Comparison of ENCODE assay signal across 26 mouse cellular contexts in genomic region chr12:83864501-83864900, GRCm38 (mm10). TPM values are rescaled to one million over a fixed set of nuclear protein-coding genes. Genes with fewer than 3 reads are reported as not detected.
DNase-seq lines count a peak whose midpoint lies in the region; ATAC-seq and TF ChIP-seq lines count a peak whose summit lies in the region.
"Had no signal": no experiment of that assay in that cellular context is flagged by ENCODE, and none has a peak within 500 bp of the region (broad histone marks: within the 10 kb centered on the region; RNA-seq: fewer than 3 reads in every experiment).

No protein-coding gene starts in this region.

- TF ChIP-seq CTCF in liver, postnatal 0 days (IDR thresholded peaks at IDR 0.05; ENCODE audit: low read depth) = peak; percentile 22; the same call in 1 of the 2 replicates
- TF ChIP-seq CTCF in CH12.LX (conservative IDR thresholded peaks at IDR 0.05 in 1 of 2, IDR thresholded peaks at IDR 0.05 in 1 of 2; ENCODE audit: low read depth in 2 of 2, low read length in 2 of 2) = peak in 1 of 2 experiments; percentile 34; a peak in 2 of 4 replicates
- peak; percentile 38 for TF ChIP-seq CTCF in stomach, postnatal 0 days (IDR thresholded peaks at IDR 0.05; ENCODE audit: low read depth)
- no peak for TF ChIP-seq CTCF in thymus, adult 2 months (IDR thresholded peaks at IDR 0.05; ENCODE audit: borderline replicate concordance, control insufficient read depth, extremely low read depth, insufficient read depth, low read length, poor library complexity)

- no peak overlapping the region for H3K4me3 ChIP-seq in liver, postnatal 0 days (ENCODE audit: low read depth, low read length)
- no peak overlapping the region for H3K4me3 ChIP-seq in liver, embryonic 11.5 days (ENCODE audit: low read depth, low read length)
- H3K4me3 ChIP-seq in CH12.LX (replicated peaks in 1 of 3; ENCODE audit: low read depth in 2 of 3, low read length in 2 of 3, poor library complexity in 1 of 3) = no peak overlapping the region
- H3K4me3 ChIP-seq in stomach, postnatal 0 days (ENCODE audit: low read depth, low read length) = no peak overlapping the region
- H3K4me3 ChIP-seq in thymus, adult 2 months (ENCODE audit: control insufficient read depth, insufficient read depth, low read length) = no peak overlapping the region
- H3K4me3 ChIP-seq: heart, embryonic 15.5 days; liver, embryonic 12.5 days; neural tube, embryonic 15.5 days had no signal

- H3K27me3 ChIP-seq in liver, postnatal 0 days (ENCODE audit: insufficient read depth, low read length) = no peaks in the 10 kb centered on the region
- H3K27me3 ChIP-seq in liver, embryonic 11.5 days (replicated peaks; ENCODE audit: control insufficient read depth, insufficient read depth, low read length) = no peaks in the 10 kb centered on the region
- H3K27me3 ChIP-seq in CH12.LX (replicated peaks) = no peaks in the 10 kb centered on the region
- no peaks in the 10 kb centered on the region for H3K27me3 ChIP-seq in stomach, postnatal 0 days (ENCODE audit: control insufficient read depth, insufficient read depth, low read length)
- no peaks in the 10 kb centered on the region for H3K27me3 ChIP-seq in thymus, adult 2 months (ENCODE audit: control insufficient read depth, insufficient read depth, low read length)
- H3K27me3 ChIP-seq: heart, embryonic 15.5 days; liver, embryonic 12.5 days; neural tube, embryonic 15.5 days had no signal

- no peak for ATAC-seq in liver, postnatal 0 days
- ATAC-seq in liver, embryonic 11.5 days (replicated peaks; ENCODE audit: low FRiP score) = no peak
- ATAC-seq in granulocyte monocyte progenitor cell, adult 5-6 weeks (replicated peaks; ENCODE audit: poor library complexity, severe bottlenecking) = peak; percentile 43
- no peak for ATAC-seq in stomach, postnatal 0 days (ENCODE audit: low FRiP score, low TSS enrichment)
- ATAC-seq: activated CD4-positive, CD25-positive, alpha-beta regulatory T cell, adult 4 months; hindbrain, embryonic 16.5 days; liver, embryonic 12.5 days had no signal

- H3K27ac ChIP-seq in liver, postnatal 0 days (ENCODE audit: low read depth) = no peak overlapping the region
- no peak overlapping the region for H3K27ac ChIP-seq in liver, embryonic 11.5 days (ENCODE audit: low read depth, low read length)
- no peak overlapping the region for H3K27ac ChIP-seq in CH12.LX (ENCODE audit: insufficient read depth, low read depth)
- no peak overlapping the region for H3K27ac ChIP-seq in stomach, postnatal 0 days (replicated peaks)
- no peak overlapping the region for H3K27ac ChIP-seq in thymus, adult 2 months (ENCODE audit: control insufficient read depth, insufficient read depth, low read length)
- H3K27ac ChIP-seq: heart, embryonic 15.5 days; liver, embryonic 12.5 days; macrophage; neural tube, embryonic 15.5 days had no signal

- no peak for TF ChIP-seq POLR2A in CH12.LX (IDR thresholded peaks at IDR 0.05; ENCODE audit: low read depth, low read length)
- no peak for TF ChIP-seq POLR2A in thymus, adult 2 months (IDR thresholded peaks at IDR 0.05; ENCODE audit: control insufficient read depth, extremely low read depth, insufficient read depth, low read length, poor library complexity)

- TF ChIP-seq EP300 in liver, postnatal 0 days (IDR thresholded peaks at IDR 0.05; ENCODE audit: low read depth) = no peak
- no peak for TF ChIP-seq EP300 in CH12.LX (IDR thresholded peaks at IDR 0.05; ENCODE audit: low read length)
- no peak for TF ChIP-seq EP300 in stomach, postnatal 0 days (optimal IDR thresholded peaks at IDR 0.05)

- no peaks in the 10 kb centered on the region; the same call in none of the 2 replicates for H3K79me2 ChIP-seq in CH12.LX (replicated peaks; ENCODE audit: control insufficient read depth, extremely low read depth, insufficient read depth, poor library complexity, severe bottlenecking)

- dilution Hi-C loops in CH12.LX (cut with MboI; ENCODE audit: extremely low pct_ligation_motif_present, extremely low pct_unique_long_range_greater_than_20kb, low sequenced_read_pairs) = no loop called here

- peak; percentile 0; the same call in 1 of the 2 replicates for TF ChIP-seq RAD21 in CH12.LX (IDR thresholded peaks at IDR 0.05; ENCODE audit: low read depth, low read length)

- H3K9ac ChIP-seq in liver, postnatal 0 days (replicated peaks) = no peak overlapping the region
- no peak overlapping the region for H3K9ac ChIP-seq in liver, embryonic 11.5 days (ENCODE audit: low read depth, low read length)
- no peak overlapping the region for H3K9ac ChIP-seq in CH12.LX (ENCODE audit: insufficient read depth, low read depth)
- H3K9ac ChIP-seq in stomach, postnatal 0 days (ENCODE audit: low read length) = no peak overlapping the region
- H3K9ac ChIP-seq: heart, embryonic 15.5 days; liver, embryonic 12.5 days; lung, embryonic 14.5 days; neural tube, embryonic 15.5 days had no signal

- H3K4me2 ChIP-seq in liver, postnatal 0 days (ENCODE audit: low read depth, low read length) = no peak overlapping the region
- no peak overlapping the region for H3K4me2 ChIP-seq in liver, embryonic 11.5 days
- no peak overlapping the region for H3K4me2 ChIP-seq in CH12.LX (ENCODE audit: insufficient read depth, low read depth, poor library complexity, severe bottlenecking)
- H3K4me2 ChIP-seq in stomach, postnatal 0 days (replicated peaks; ENCODE audit: low read depth) = no peak overlapping the region
- H3K4me2 ChIP-seq: heart, embryonic 15.5 days; liver, embryonic 12.5 days; lung, embryonic 14.5 days; neural tube, embryonic 15.5 days had no signal

- no peaks in the 10 kb centered on the region for H3K36me3 ChIP-seq in liver, postnatal 0 days (replicated peaks; ENCODE audit: insufficient read depth, low read length)
- no peaks in the 10 kb centered on the region for H3K36me3 ChIP-seq in liver, embryonic 11.5 days (ENCODE audit: control insufficient read depth, insufficient read depth, low read length)
- no peaks in the 10 kb centered on the region for H3K36me3 ChIP-seq in CH12.LX (replicated peaks in 1 of 2; ENCODE audit: control insufficient read depth in 1 of 2, insufficient read depth in 1 of 2, low read length in 1 of 2)
- no peaks in the 10 kb centered on the region for H3K36me3 ChIP-seq in stomach, postnatal 0 days (ENCODE audit: control insufficient read depth, insufficient read depth, low read length)
- no peaks in the 10 kb centered on the region for H3K36me3 ChIP-seq in thymus, adult 2 months (ENCODE audit: control insufficient read depth, insufficient read depth, low read length)
- H3K36me3 ChIP-seq: heart, embryonic 15.5 days; neural tube, embryonic 15.5 days had no signal

- DNase-seq in liver, postnatal 0 days = no peak
- DNase-seq in liver, embryonic 11.5 days (ENCODE audit: low spot score) = no peak
- DNase-seq in CH12.LX (ENCODE audit: extremely low read depth) = no peak
- DNase-seq in stomach, postnatal 0 days (ENCODE audit: low spot score) = no peak
- no peak for DNase-seq in ovary, adult 18-20 months (ENCODE audit: low spot score)
- no peak for DNase-seq in layer of hippocampus, postnatal 10 days (ENCODE audit: low spot score in 2 of 2)
- DNase-seq in thymus, adult 2 months = no peak
- DNase-seq: adrenal gland, postnatal 14 days; cerebellum, postnatal 14 days; gastrocnemius, postnatal 14 days; heart, postnatal 4 days; kidney, adult 2 months; kidney, postnatal 25 days; layer of hippocampus, adult 9-11 months; lung, embryonic 14.5 days; midbrain, embryonic 14.5 days; right cerebral cortex, postnatal 14 days; spleen, adult 18-20 months; thymus, adult 18-20 months had no signal

- 76% methylated on average over 1 of the region's 1 CpGs for WGBS in liver, postnatal 0 days (ENCODE audit: insufficient replicate concordance)
- WGBS in liver, embryonic 11.5 days = 80% methylated on average over 1 of the region's 1 CpGs
- 85% methylated on average over 1 of the region's 1 CpGs for WGBS in stomach, postnatal 0 days
- WGBS in thymus, adult 2 months = 98% methylated on average over 1 of the region's 1 CpGs

- H3K4me1 ChIP-seq in liver, postnatal 0 days (ENCODE audit: insufficient read depth) = no peaks in the 10 kb centered on the region
- no peaks in the 10 kb centered on the region for H3K4me1 ChIP-seq in liver, embryonic 11.5 days (replicated peaks; ENCODE audit: control insufficient read depth, insufficient read depth, low read length)
- peaks cover 0 to 17% of the 10 kb centered on the region in 2 experiments; a peak in 1 of 4 replicates for H3K4me1 ChIP-seq in CH12.LX (ENCODE audit: control insufficient read depth in 1 of 2, insufficient read depth in 2 of 2)
- no peaks in the 10 kb centered on the region for H3K4me1 ChIP-seq in stomach, postnatal 0 days (replicated peaks; ENCODE audit: control insufficient read depth, insufficient read depth)
- H3K4me1 ChIP-seq in thymus, adult 2 months (replicated peaks; ENCODE audit: control insufficient read depth, insufficient read depth, low read length) = no peaks in the 10 kb centered on the region
- H3K4me1 ChIP-seq: heart, embryonic 15.5 days; neural tube, embryonic 15.5 days had no signal

- no peaks in the 10 kb centered on the region for H3K9me3 ChIP-seq in liver, postnatal 0 days (ENCODE audit: low read length)
- no peaks in the 10 kb centered on the region for H3K9me3 ChIP-seq in liver, embryonic 11.5 days (ENCODE audit: control insufficient read depth, low read length)
- peaks cover 7% of the 10 kb centered on the region for H3K9me3 ChIP-seq in CH12.LX (replicated peaks; ENCODE audit: low read length)
- H3K9me3 ChIP-seq in stomach, postnatal 0 days (ENCODE audit: control insufficient read depth, low read length) = no peaks in the 10 kb centered on the region
- H3K9me3 ChIP-seq: heart, embryonic 15.5 days; neural tube, embryonic 15.5 days had no signal

- in situ Hi-C loops in CH12.LX (cut with MboI; ENCODE audit: low pct_ligation_motif_present, low pct_unique_long_range_greater_than_20kb, low sequenced_read_pairs) = no loop called here

TF ChIP-seq in CH12.LX, 34 proteins besides CTCF, POLR2A, EP300 and RAD21 (continues in another document):
- TF ChIP-seq TBP (conservative IDR thresholded peaks at IDR 0.05; ENCODE audit: low read depth, low read length) = no peak
- TF ChIP-seq ZNF384 (IDR thresholded peaks at IDR 0.05; ENCODE audit: low read depth, low read length) = no peak
- no peak for TF ChIP-seq BHLHE40 (IDR thresholded peaks at IDR 0.05; ENCODE audit: low read depth, low read length)
- no peak for TF ChIP-seq NELFE (IDR thresholded peaks at IDR 0.05; ENCODE audit: low read depth, low read length)
- no peak for TF ChIP-seq ZMIZ1 (IDR thresholded peaks at IDR 0.05; ENCODE audit: low read depth, low read length)

RNA-seq across cellular contexts. Expression of gene Numb, which starts 57.2 kb away (rescaled TPM):
- polyA plus RNA-seq in liver, postnatal 0 days (2015; fragmentation: Nextera tagmentation; extraction: Ambion mirVana) = 13.0 and 14.5 TPM in 2 replicates
- 25.2 and 26.8 TPM in 2 replicates for polyA plus RNA-seq in liver, embryonic 11.5 days (2014; fragmentation: Nextera tagmentation; extraction: Ambion mirVana)
- total RNA-seq in CH12.LX (2012; rRNA removed) (5.7 and 6.2 TPM in 2 replicates), CH12.LX (2014; rRNA removed) (5.0 and 5.3 TPM in 2 replicates)
- 5.7 and 6.9 TPM in 2 replicates for polyA plus RNA-seq in CH12.LX (2012; ENCODE audit: insufficient read length, low read depth)
- 9.3 and 14.2 TPM in 2 replicates for total RNA-seq in granulocyte monocyte progenitor cell, adult 5-6 weeks (2014; fragmentation: Nextera tagmentation)
- total RNA-seq in granulocyte monocyte progenitor cell, adult 5-6 weeks (2017) = 20.4 and 20.8 TPM in 2 replicates
- polyA plus RNA-seq in stomach, postnatal 0 days (2015; fragmentation: Nextera tagmentation; extraction: Ambion mirVana) = 19.9 and 22.6 TPM in 2 replicates
- total RNA-seq in layer of hippocampus, postnatal 10 days (2021) = 10 to 100 TPM; 21.4 to 23.6 TPM
- 42.0 and 44.4 TPM in 2 replicates for polyA plus RNA-seq in thymus, adult 2 months (2012; rRNA removed)
